Mouse (Mus musculus) E14TG2a.4 (cell line): ENCODE results near the gene Gabrd.

ENCODE experiments used
- CTCF ChIP-seq: conservative IDR thresholded peaks from 2 replicates; pipeline ENCODE4 v1.5.1; 2014; ENCODE audit warnings: low read length
- POU5F1 ChIP-seq: IDR thresholded peaks from 2 replicates; pipeline ENCODE4 v1.6.1; 2014; ENCODE audit warnings: low read length, borderline replicate concordance

DNA sequence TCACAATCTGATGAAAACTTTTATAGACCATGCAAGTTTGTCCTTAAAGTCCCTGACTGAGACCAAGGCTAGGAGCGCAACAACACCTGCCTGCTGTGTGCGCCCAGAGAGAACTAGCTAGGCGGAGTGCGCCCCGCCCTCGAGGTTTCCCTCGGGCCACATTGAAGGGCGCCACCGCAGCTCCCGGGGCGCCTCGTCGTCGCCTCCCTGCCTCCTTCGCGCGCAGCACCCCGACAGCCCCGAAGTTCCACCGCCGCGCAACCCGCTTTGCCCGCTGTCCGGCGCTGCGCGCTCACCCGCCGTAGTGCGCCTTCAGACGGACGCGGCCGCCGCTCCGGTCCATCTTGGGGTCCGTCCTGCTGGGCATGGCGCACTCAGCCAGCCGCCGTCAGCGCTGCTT lies 37.1 kb downstream of the Gabrd start:
- TF ChIP-seq CTCF (no peak), POU5F1 (no peak)
